Mouse (Mus musculus) CH12.LX (cell line): Measurements from ENCODE around the gene Rab4a.

Experiments
- CTCF ChIP-seq, 2 experiments: IDR thresholded peaks in 1 of 2; conservative IDR thresholded peaks in 1 of 2; 2 replicates each; pipeline ENCODE4 v1.5.1; 2011 to 2012; ENCODE audit warnings: low read depth in 2 of 2, low read length in 2 of 2, improper control_type of control experiment in 1 of 2, inconsistent platforms in 1 of 2, mild to moderate bottlenecking in 1 of 2, moderate library complexity in 1 of 2
- MXI1 ChIP-seq: IDR thresholded peaks from 2 replicates; pipeline ENCODE4 v1.6.1; 2011; ENCODE audit warnings: mild to moderate bottlenecking, low read depth, low read length, improper control_type of control experiment
- NRF1 ChIP-seq: IDR thresholded peaks from 2 replicates; pipeline ENCODE4 v1.6.1; 2014; ENCODE audit warnings: low read depth, mild to moderate bottlenecking, inconsistent platforms, low read length, improper control_type of control experiment, moderate library complexity
- POLR2A ChIP-seq: IDR thresholded peaks from 2 replicates; pipeline ENCODE4 v1.6.1; 2011; ENCODE audit warnings: low read depth, mild to moderate bottlenecking, improper control_type of control experiment, low read length
- RAD21 ChIP-seq: IDR thresholded peaks from 2 replicates; pipeline ENCODE4 v1.6.1; 2011; ENCODE audit warnings: low read depth, mild to moderate bottlenecking, low read length, improper control_type of control experiment, moderate library complexity

GRCm38 (mm10) chr8:123781256-123781655, 24.5 kb upstream of the Rab4a start:
- TF ChIP-seq CTCF (conservative IDR thresholded peaks at IDR 0.05 in 1 of 2, IDR thresholded peaks at IDR 0.05 in 1 of 2; ENCODE audit: low read depth in 2 of 2, low read length in 2 of 2) (no peak), RAD21 (no peak), NRF1 (no peak), POLR2A (no peak), MXI1 (no peak)
